Mouse (Mus musculus): Measurements from ENCODE around the gene Zdhhc19.

Zdhhc19 gene

DNA sequence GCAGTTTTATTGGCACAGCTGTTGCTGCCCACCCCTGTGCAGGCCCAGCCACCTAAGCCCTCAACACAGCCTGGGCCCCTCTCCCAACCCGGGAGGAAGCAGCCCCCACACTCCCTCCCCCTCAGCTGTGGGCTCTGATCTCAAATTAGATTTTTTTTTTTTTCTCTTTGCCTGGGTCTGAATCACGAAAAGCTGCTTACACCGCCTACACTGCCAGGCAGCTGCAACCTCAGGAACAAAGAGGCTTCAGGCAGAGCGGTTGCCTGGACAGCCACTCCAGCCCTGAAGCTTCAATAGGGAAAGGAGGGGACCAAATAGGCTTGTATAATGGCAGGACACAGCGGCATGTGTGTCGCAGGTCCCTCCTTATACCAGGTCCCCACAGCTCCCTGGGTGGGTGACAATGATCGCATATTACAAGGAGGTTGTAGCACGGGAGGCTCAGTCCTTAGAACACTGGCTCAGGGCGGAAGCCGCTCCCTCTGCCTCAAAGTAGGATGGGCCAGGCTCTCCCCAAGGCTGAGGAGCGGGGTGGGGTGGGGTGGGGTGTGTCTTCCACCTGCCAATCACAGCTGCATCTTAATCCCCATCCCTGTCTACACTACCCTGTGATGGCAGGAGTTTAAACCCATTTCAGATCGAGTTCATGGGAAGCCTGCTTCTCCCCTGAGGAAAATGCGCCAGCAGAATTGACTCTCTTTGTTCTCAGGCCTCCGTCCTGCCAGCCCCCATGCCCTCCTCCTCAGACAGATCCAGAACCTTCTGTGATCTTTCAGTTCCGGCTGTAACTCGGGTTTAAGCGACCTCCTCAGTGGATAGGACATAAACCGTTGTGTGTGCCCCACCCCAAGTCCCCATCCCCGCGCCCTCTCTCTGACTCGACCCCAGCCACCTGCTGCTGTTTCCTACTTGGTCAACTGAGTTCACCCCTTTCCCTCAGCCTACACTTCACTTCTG is 20.2 kb downstream of the Zdhhc19 start:
- DNase-seq, result peak; percentile 53

DNA sequence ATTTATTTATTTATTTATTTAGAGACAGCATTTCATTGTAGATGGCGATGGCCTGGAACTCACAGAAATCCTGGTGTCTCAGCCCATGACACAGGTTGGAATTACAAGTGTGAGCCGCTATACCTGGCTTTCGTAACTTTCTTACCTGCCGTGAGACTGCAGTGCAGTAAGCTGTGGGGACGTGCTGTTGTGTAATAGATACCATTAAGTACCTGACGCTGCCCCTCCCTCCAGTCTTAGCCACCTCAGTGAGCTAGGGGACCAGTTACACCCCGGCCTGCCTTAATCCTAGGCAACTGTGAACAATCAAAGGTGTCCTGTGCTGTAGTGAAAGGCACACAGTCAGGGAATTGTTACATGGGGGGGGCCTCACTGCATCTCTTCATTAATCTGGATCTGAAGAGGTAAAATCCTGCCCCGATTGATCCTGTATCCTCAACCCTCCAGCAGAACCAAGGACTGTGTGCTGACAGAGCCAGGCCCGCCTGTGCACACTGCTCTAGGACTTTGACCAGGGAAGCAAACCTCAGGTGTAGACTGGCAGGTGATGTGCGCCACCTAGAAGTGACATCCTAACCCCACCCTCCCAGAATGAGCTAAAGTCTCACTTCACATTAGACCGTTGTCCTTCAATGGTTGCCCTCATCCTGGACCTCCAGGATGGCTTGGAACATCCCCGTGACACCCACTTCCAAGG is 21.9 kb downstream of the Zdhhc19 start:
- no peak for DNase-seq

DNA sequence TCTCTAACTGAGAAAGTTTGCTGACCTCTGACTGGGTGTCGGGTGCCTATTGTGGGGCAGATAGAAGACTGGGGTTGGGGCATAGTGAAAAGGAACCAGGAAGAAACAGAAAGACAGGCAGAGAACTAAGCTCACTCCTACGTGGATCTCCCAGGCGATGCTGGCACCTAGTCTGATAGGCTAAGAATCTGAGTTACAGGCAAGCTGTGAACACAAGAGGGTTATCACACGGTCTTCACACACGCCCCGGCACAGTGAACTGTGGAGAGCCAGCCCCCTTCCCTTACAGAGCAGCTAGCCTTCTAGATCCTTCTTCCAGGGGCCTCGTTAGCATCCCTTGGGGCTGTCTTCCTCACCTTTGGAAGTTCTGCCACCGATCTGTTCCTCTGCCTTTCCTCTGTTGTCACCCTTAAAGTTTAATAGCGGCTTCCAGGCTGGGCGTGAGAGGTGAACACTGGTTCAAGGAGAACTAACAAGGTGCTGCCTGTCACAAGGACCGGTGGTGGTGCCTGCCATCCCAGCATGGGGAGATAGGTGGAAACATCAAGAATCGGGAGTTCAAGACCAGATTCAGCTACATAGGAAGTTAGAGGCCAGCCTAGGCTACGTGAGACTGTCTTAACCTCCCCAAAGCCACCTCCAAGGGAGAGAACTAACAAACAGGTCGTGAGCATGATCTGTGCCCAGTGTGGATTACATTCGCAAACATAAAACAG is 23.7 kb downstream of the Zdhhc19 start:
- DNase-seq, result no peak

DNA sequence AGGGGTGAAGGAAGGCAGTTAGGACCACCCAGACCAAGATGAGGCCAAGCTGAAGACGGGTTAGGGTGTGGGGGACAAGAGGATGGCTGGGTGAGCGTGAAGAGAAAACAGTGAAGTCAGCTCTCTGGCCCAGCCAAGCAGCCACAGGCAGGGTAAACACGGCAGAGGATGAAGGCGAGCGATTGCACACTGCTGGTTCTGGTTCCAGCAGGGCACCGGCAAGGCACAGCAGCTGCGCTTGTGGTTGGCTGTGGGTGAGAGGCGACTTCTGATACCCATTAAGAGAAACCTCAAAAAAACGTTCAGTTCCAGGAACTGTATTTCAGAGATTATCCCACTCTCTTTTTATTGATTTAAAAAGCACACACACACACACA is 24.3 kb downstream of the Zdhhc19 start:
- no peak for DNase-seq

DNA sequence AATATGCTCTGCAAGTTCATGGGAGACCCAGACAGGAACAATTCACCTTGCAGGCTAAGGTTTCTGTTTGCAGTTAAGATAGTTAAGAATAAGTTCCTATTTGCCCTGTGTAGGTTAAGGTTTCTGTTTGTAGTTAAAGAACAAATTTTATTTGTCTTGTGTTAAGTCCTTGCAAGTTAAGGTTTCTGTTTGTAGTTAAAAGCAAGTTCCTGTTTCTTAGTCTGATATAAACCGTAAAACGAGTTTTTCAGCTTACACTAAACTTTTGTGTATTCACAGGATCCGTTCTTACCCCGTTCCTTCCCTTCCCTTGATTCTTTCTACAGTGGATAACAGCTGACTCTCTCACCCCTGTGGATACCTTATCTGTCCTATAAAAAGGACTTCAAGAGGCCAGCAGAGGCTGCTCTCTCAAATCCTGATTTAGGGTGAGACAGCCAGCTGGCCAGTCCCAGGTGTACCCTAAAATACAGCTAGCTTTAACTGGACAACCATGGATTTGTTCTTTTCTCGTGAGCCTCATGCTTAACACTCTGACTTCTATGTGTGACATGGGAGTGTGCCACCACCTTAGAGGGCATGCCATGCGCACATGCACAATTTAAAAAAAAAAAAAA is 26.6 kb downstream of the Zdhhc19 start:
- no peak for DNase-seq

DNA sequence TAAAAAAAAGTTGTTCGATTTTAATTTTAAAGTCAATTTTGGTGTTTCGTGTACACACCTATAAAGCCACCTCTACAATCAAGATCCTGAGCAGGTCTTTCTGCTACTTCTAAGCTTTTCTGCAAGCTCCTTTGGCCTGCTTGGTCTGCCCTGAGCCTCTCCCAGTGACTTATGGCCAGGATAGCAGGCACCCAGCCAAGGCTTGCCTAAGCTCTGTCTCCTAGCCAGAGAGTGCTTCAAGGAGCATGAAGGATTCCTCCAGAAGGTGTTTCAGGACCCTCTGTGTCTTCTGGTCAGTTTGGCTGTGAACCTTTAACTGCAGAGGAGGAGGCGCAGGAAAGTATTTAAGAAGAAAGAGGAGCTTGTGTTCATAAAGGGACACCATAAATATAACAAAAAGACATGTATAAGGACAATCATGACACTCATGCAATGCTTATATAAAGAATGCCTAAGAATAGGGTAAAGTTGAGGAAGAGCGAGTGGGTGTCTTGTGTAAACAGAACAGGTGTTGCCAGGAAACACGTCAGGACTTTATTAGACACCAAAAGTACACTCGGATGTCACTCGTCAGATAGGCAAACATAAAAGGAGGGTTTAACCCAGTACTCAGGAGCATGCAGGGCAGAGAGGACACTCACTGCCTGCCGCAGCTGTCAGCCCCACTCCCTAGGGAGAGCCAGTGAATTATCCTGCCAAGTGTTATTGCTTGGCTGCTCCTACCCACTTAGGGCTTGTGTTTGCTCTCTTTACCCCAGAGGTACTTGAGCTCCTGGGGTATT is 27.6 kb downstream of the Zdhhc19 start:
- no peak for DNase-seq

DNA sequence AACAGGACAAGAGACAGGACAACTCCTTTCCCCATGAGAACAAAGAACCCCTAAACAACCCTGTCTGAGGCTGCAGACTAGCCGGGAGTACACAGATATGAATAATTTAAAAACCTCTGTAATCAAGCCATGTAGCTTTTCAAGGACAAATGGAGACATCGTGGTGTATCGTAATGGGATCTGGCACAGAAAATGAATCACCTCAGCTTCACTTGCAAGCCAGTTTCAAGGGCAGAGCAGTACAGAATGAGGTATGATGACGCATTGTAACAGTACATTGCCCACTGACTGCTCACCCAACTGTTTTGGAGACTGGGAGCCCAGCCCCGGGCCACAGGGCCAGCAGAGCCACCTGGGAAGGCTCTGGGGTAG is 28.2 kb downstream of the Zdhhc19 start:
- DNase-seq, result no peak

DNA sequence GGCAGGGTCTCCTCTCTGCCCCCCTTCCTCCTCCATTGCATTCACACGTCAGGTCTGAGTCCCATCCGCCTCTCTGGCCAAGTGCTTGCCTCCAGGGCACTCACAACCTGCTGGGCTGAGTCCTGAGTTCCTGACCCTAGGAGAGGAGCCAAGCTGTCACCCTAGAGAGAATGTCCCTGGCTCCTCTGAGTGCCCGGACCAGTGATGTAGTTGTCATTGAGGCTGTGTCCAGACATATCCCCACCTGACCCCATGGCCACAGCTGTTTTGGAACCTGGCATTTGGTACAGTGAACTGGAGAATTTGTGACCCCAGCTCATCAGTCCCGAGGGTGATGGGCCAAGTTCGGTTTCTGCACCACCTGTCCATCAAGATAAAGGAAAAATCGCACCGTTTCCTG is 30.8 kb downstream of the Zdhhc19 start:
- DNase-seq, result no peak

DNA sequence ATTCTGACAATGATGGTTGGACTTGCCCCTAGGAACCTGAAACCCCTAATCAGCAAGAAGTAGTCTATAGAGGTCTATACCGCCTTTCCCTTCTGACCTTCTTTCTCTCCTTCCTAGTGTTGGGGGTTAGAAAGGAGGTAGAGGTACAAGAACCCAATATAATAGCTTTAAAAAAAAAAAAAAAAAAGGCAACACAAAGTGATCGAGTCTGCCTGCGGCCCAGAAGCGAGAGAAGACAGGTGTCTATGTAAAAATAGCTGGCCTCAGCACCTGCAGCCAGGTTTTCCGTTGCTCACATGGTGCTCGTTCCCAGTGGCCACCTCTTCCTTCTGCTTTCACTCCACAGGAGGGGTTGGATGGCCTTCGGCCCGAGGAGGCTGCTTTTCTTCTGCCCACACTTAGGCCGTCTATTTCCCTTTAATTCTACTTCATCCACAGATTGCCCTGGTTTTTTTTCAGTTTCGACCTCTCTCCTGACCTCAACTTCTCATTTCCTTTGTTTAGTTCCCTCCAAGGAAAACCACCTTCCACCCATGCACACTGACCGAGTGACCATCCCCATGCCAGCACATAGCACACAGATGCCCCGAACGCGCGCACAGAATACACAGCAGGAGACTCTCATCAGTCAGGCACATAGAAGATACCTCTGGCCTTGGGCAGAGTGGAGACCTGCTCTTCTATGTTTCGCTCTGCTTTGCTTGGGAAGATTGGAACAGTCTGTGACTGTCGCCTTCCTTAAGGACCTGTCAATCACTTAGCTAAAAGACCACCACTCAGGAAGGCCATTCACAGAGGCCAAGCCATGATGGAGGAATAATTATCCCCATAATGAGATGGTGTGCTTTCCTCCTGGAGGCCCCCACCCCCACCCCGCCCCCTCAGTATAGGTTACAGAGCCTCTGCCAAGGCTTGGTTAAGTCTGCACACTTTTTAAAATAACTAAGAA is 37.1 kb downstream of the Zdhhc19 start:
- no peak for DNase-seq

DNA sequence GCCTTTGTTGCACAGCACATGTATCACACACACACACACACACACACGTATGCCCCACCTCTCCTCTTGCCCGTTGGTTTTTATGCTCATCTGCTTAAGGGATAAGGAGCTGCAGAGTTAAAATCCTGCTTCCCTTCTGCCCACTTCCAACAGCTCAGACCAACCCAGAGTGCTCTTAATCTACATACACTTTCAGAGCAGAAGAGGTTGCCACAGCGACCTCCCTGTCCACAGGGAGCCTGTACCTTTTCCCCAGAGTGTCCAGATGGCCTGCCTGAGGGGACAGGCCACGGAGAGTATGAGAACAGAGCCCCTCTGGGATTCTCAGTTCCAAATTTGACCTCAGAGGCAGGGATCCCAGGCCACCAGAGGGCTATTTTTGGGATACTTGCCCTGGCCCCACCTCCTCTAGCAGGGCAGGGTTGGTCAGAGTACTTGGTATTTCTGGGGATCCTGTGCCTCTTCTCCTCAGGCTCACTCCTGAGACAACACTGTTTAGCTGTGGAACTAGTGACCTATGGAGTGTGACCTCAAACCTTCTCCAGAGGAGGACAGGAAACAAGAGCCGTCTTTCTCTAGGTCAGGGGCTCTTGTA is 39.2 kb downstream of the Zdhhc19 start:
- DNase-seq, result no peak

DNA sequence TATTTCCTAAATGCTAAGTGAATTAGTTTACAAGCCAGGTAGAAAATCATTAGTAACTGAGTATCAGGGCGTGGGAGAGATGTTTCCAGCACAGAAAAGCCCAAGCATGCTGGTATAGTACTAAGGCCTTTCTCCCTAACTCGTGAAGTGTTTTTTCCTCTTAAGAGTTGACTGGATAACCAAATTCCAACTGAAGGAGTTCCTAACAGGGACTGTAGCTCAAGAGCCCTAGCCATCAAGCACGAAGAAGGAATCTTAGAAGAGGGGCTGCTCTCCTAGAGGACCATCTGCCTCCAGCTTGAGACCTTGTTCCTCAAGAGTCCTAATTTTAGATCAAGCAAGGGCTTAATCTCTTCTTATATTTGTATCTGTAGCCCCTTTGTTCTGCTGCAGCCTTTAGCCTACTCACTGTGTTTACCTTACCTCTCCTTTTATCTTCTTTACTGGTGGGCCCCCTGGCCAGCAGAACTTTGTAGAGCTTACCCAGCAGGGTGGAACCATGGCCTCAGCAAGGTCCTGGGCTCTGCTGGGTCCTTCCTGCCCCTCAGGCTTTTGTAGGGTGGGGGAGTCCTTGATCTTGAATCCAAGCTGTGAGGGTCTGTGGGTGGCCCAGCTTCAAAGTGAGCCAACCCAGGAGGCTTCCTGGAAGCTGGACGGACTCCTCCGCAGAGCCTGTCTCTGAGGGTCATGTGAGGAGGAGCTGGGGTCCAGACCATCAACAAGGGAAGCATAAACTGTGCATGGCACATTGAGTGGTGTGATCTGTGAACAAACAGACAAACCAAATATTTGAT is 42.0 kb downstream of the Zdhhc19 start:
- DNase-seq, result no peak

DNA sequence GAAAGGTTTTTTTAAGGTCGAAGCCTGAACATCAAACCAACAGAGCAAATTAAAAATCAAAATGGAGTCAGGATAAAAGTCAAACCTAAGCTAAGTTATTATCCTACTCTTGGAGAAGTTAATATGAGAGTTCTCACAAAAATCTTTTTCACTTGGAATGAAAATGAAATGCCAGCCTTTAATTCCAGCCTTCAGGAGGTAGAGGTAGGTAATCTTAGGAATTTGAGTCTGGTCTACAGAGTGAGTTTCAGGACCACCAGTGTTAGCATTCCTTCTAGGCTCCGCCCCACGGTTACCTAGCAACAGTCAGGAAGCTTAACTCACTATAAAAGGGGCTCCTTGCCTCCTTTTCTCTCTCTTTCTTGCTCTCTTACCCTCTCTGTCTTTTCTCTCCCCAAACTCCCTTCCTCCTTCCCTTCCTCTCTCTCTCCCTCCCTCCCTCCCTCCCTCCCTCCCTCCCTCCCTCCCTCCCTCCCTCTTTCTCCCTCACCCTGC is 42.7 kb downstream of the Zdhhc19 start:
- DNase-seq, result no peak

DNA sequence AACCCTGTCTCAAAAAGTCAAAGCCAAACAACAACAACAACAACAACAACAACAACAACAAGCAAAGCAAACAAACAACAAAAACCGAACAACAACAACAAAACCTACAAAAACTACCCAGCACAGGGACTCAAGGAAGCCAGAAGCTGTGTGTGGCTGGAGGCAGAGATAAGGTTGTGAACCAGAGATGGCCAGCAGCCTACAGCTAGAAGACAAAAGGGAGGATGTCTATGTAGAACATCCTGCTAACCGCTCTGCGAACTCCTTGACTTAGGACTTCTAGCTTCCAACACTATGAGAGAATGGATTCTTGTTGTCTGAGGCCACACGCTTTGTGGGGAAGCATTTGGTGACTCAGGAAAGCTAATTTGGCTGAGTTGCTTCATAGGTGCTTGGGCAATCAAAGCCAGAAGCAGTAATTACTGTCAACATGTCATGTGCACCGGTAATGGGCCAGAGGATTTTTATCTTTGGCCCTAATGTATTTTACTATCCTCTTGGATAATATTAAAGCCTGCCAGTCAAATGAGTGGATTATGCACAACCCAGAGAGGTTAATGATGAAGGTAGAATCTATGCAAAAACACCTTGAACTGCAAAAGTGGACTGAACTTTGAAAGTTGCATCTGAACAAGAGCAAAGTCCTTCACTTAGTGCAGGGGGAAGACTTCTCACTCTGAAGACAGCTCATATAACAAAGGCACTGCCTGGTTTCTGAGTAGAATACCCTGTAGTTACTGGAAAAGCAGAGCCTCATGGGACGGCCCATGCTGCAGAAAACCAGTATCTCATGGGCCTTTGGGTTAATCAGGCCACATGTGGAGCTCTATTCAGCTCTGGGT is 45.5 kb downstream of the Zdhhc19 start:
- DNase-seq, result no peak

DNA sequence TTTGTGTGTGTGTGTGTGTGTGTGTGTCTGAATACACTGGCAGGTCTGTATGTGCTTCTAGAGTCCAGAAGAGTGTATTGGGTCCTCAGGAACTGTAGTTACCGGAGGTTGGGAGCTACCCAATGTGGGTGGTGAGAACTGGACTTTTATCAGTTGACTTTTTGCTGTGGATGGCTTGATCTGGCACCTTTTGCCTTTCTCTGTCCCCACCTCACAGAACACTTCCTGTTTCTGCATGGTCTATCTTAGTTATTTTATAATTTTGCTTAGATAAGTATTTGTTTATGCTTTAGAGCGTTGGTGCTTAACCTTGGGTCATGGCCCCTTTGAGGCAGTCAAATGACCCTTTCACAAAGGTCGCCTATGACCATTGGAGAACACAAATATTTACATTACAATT is 47.4 kb downstream of the Zdhhc19 start:
- DNase-seq, result no peak

DNA sequence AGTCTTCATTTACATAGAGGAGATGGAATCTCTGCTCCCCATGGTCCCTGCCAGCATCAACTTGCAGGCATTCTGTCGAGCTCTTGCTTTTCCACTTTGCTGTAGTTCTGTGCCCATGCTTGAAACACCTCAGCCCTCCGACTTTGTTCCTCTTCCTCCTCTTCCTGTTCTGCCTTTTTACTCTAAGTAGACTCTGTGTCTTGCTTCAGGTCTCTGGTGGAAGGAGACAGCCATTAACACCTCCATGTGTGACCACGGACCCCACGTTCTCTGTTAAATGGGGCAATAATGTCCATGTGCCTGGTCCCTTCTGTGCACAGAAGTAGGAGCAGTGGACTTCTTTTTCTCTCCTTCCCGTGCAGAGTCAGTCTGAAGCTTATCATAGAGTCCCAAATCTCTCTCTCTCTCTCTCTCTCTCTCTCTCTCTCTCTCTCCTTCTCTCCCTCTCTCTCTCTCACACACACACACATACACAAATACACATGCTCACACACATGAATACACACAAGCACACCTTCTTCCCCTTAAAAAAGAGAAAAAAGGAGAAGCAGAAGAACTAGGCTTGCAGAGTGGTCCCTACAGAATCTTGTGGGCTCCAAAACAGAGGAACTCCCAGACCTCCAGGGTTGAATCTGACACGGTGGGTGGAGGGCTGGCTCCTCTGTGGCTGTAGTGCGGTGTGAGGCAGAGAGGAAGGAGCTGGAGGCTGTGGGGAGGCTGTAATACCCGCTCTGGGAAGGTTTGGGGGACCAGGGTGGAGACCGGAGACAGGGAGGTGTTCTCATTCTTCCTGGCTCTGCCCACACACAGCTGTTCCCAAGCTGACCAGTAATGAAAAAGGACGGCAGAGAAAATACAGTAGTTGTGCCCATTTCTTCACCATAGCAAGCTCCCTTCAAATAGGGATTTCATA is 51.3 kb downstream of the Zdhhc19 start:
- no peak for DNase-seq

DNA sequence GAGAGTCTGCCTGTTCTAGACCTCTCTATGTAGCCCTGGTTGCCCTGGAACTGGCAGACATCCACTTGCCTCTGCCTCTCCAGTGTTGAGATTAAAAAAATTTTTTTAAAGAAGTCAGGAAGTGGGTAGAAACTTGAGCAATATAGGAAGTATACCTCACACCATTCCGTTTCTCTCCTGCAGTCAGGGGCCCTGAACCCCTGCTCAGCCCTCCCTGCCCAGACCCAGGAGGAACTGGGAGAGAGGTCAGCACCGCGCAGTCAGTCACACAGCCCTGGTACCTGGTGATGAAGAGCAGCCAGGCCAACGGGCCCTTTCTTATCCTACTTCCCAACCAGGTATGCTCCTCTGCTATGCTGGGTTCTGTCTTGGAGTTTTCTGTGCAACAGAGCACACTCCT is 54.0 kb downstream of the Zdhhc19 start:
- no peak for DNase-seq

DNA sequence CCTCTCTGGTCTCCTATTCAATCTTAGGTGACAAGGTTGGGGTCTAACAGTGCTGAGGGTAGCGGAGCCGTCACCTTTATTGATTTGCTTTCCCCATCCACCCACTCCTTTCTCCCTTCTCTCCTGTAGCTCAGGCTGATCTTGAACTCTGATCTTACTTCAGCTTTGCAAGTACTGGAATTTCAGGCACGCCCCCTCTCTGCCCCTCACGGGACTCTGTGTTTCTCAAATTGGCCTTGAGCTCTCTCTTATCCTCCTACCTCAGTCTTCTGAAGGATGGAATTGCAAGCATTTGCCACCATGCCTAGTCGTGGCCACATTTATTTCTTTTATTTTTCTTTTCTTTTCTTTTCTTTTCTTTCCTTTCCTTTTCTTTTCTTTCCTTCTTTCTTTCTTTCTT is 54.4 kb downstream of the Zdhhc19 start:
- no peak for DNase-seq

DNA sequence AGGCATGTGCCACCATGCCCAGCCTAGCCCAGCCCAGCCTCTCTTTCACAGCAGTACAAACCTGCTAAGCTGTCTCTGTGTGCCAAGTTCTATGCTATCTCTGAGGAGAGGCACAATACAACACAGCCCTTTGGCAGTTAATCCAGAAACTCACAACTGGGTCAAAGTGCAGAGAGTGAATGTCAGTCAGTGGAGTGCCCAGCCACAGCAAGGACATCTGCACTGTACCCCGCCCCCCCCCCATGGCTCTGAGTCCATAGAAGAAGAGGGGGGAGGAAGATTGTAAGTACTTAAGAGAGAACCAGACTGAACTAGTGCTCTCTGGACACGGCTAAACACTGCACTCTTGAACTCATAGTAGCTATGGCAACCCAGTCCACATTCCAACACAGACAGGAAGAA is 55.3 kb downstream of the Zdhhc19 start:
- DNase-seq, result no peak

Data from right cerebral cortex, postnatal 14 days (tissue).